Mouse (Mus musculus) embryonic facial prominence, embryonic 11.5 days (tissue): ENCODE measurements around the gene Sh3rf1. TPM values are rescaled to one million over a fixed set of nuclear protein-coding genes. Genes with fewer than 3 reads are reported as not detected.

Experiments used
- ATAC-seq: fragments of 200-750 bp; cut with Nextera tagmentation; replicated peaks from 2 replicates; pipeline ENCODE4 v1.8.0; 2017; ENCODE audit warnings: low read depth; ENCODE audit not compliant: insufficient number of reproducible peaks, low FRiP score, low TSS enrichment
- DNase-seq: peaks from one replicate; pipeline ENCODE4 v3.0.0-alpha.2; 2015; ENCODE audit warnings: low spot score
- H3K27ac ChIP-seq: fragments of 300-500 bp; sonication (generic); replicated peaks from 2 replicates; pipeline ENCODE4 v1.5.1; 2014; ENCODE audit warnings: mild to moderate bottlenecking, low read depth, low read length, control low read depth
- H3K27me3 ChIP-seq: fragments of 300-500 bp; sonication (generic); 2 replicates; pipeline ENCODE4 v1.6.1; 2014; ENCODE audit warnings: mild to moderate bottlenecking, low read length, moderate library complexity, mixed read lengths; ENCODE audit not compliant: control insufficient read depth, insufficient read depth
- H3K36me3 ChIP-seq: fragments of 300-500 bp; sonication (generic); replicated peaks from 2 replicates; pipeline ENCODE4 v1.6.1; 2014; ENCODE audit warnings: low read depth, mild to moderate bottlenecking, low read length, moderate library complexity, mixed read lengths; ENCODE audit not compliant: control insufficient read depth, insufficient read depth
- H3K4me1 ChIP-seq: fragments of 300-500 bp; sonication (generic); 2 replicates; pipeline ENCODE4 v1.6.1; 2014; ENCODE audit warnings: low read length, mixed read lengths; ENCODE audit not compliant: control insufficient read depth, insufficient read depth
- H3K4me2 ChIP-seq: fragments of 300-500 bp; sonication (generic); 2 replicates; pipeline ENCODE4 v1.6.1; 2014; ENCODE audit warnings: low read depth, mild to moderate bottlenecking, control low read depth, low read length, moderate library complexity
- H3K4me3 ChIP-seq: fragments of 300-500 bp; sonication (generic); 2 replicates; pipeline ENCODE4 v1.5.1; 2014; ENCODE audit warnings: low read depth, low read length, control low read depth
- H3K9ac ChIP-seq: fragments of 300-500 bp; sonication (generic); replicated peaks from 2 replicates; pipeline ENCODE4 v1.6.1; 2014; ENCODE audit warnings: mild to moderate bottlenecking, control low read depth, low read length
- H3K9me3 ChIP-seq: fragments of 300-500 bp; sonication (generic); replicated peaks from 2 replicates; pipeline ENCODE4 v1.6.1; 2016; ENCODE audit warnings: mild to moderate bottlenecking, low read length, inconsistent platforms, mixed read lengths; ENCODE audit not compliant: control insufficient read depth
- WGBS: fragments of 180-500 bp; shearing (Covaris S2); extraction: QIAGEN DNeasy Blood & Tissue Kit; methylation state at CpG from one replicate; pipeline ENCODE4 v1.1.7; 2014; 5-methylcytosine and 5-hydroxymethylcytosine counted together
- polyA plus RNA-seq: library from polyadenylated mRNA; unstranded; fragments of >200 nt; fragmentation: Nextera tagmentation; extraction: Ambion mirVana; gene quantifications from 2 replicates; pipeline ENCODE4 v1.2.1, GENCODE M21; 2014

The Sh3rf1 gene
- polyA plus RNA-seq, 1 experiment from 2014 or later, result 14.7 TPM

DNA sequence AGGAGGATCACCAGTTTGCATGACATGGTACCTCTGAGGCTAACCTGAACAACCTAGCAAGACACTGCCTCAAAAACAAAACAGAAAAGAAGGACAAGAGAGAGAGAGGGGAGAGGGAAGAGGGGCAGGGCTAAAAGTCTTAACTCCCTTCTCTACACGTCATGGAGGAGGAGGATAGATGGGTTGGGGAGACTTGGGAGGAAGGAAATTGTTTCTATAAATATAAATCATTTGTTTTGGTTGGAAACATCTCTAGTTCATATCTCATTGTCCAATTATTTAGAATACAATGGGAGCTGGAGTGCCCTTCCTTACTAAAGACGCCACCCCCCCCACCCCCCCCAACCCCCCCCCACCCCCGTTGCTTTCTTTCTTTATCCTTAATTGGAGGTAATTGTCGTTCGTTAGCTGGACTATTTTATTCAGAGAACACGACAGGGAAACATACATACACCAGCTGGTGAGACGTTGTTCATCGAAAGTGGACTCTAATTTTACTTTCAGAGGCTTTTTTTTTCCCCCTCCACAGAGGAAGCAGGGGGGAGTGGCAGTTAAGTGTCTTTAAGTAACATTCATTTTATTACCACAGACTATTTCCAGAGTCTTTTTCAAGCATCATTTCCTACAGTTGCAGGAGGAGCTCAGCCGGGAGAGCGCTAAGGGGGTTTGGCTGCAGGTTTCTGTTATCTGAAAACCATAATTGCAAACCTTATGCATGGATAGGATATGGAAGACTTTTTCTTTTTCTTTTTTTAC lies 92.5 kb downstream of the Sh3rf1 start:
- no peaks in the 10 kb centered on the region for H3K36me3 ChIP-seq
- no peak for ATAC-seq

GRCm38 (mm10) chr8:61316813-61317534 lies 93.3 kb downstream of the Sh3rf1 start:
- ATAC-seq, result no peak
- DNase-seq, result no peak
- Histone ChIP-seq H3K4me3 (no peak overlapping the region), H3K27me3 (no peaks in the 10 kb centered on the region), H3K9me3 (no peaks in the 10 kb centered on the region), H3K36me3 (no peaks in the 10 kb centered on the region), H3K4me2 (no peak overlapping the region), H3K4me1 (peaks cover 2% of the 10 kb centered on the region; the same call in 1 of the 2 replicates), H3K27ac (no peak overlapping the region), H3K9ac (no peak overlapping the region)
- 78% methylated on average over 10 of the region's 10 CpGs for WGBS

More for the DNA sequence above, 92.5 kb downstream of the Sh3rf1 start:
- no peak for DNase-seq
- peaks cover 2% of the 10 kb centered on the region; the same call in 1 of the 2 replicates for H3K4me1 ChIP-seq
- H3K4me2 ChIP-seq, result no peak overlapping the region
- H3K4me3 ChIP-seq, result no peak overlapping the region
- no peak overlapping the region for H3K9ac ChIP-seq
- H3K27me3 ChIP-seq, result no peaks in the 10 kb centered on the region
- WGBS, result 65% methylated on average over 10 of the region's 10 CpGs
- H3K9me3 ChIP-seq, result no peaks in the 10 kb centered on the region
- no peak overlapping the region for H3K27ac ChIP-seq

DNA sequence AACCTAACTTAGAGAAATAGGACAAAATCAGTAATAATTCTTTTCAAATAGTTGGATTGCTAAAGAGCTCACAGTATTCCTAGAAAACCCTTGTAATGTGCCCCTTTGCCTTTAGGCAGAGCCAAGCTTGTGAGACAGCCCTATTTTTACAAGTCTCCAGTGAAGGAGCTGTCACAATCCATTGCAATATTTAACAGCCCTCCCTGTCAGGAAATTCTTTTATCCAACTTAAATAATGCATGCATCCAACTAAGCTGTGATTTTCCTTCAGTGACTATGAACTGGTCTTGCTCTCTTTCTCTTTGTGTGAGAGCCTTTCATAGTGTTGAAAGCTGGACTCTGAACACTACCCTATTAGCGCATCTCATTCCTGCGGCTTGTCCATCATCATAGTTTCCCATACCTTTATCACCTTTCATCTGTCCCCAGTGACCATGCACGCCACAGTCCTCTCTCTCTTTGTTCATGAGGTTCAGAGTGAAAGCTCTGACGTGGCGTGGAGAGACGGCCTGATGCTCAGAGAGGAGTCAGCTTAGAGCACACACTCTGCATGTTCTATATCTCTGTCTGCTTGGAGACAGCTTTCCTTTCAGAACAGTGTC lies 94.0 kb downstream of the Sh3rf1 start:
- no peak overlapping the region for H3K27ac ChIP-seq
- no peak overlapping the region for H3K4me2 ChIP-seq
- 80% methylated on average over 6 of the region's 6 CpGs for WGBS
- H3K4me1 ChIP-seq, result peaks cover 2% of the 10 kb centered on the region; the same call in 1 of the 2 replicates
- H3K27me3 ChIP-seq, result no peaks in the 10 kb centered on the region
- H3K36me3 ChIP-seq, result no peaks in the 10 kb centered on the region
- H3K9ac ChIP-seq, result no peak overlapping the region
- H3K9me3 ChIP-seq, result no peaks in the 10 kb centered on the region
- H3K4me3 ChIP-seq, result no peak overlapping the region
- ATAC-seq (no peak), DNase-seq (no peak)

GRCm38 (mm10) chr8:61321216-61321615 lies 97.5 kb downstream of the Sh3rf1 start:
- H3K9ac ChIP-seq, result no peak overlapping the region
- no peaks in the 10 kb centered on the region for H3K9me3 ChIP-seq
- H3K27ac ChIP-seq, result no peak overlapping the region
- WGBS, result 61% methylated on average over 3 of the region's 3 CpGs
- H3K27me3 ChIP-seq, result no peaks in the 10 kb centered on the region
- no peak overlapping the region for H3K4me2 ChIP-seq
- no peak overlapping the region for H3K4me3 ChIP-seq
- no peaks in the 10 kb centered on the region for H3K36me3 ChIP-seq
- no peaks in the 10 kb centered on the region for H3K4me1 ChIP-seq
- no peak for DNase-seq
- no peak for ATAC-seq

DNA sequence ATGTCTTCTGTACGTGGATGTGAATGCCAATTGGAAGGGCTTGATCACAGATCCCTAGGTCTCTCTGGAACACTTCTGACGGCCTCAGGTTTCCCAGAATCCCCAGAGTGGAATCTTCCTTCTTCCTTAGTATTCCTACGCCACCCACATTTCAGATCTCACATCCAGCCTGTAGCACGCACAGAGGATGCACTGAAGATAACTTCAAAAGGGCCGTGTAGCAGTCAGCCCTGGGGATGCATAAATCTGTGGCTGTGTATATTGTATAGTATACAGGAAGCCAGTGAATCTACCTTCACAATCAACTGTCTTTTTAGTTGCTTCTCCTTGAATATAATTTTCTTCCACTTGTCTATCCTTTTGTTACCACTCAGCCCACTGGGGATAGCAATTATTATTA lies 98.1 kb downstream of the Sh3rf1 start:
- H3K27me3 ChIP-seq, result no peaks in the 10 kb centered on the region
- H3K9me3 ChIP-seq, result no peaks in the 10 kb centered on the region
- no peaks in the 10 kb centered on the region for H3K36me3 ChIP-seq
- no peaks in the 10 kb centered on the region for H3K4me1 ChIP-seq
- no peak for DNase-seq
- H3K4me2 ChIP-seq, result no peak overlapping the region
- H3K27ac ChIP-seq, result no peak overlapping the region
- 78% methylated on average over 5 of the region's 5 CpGs for whole genome bisulfite sequencing
- no peak overlapping the region for H3K9ac ChIP-seq
- no peak overlapping the region for H3K4me3 ChIP-seq
- ATAC-seq, result no peak

DNA sequence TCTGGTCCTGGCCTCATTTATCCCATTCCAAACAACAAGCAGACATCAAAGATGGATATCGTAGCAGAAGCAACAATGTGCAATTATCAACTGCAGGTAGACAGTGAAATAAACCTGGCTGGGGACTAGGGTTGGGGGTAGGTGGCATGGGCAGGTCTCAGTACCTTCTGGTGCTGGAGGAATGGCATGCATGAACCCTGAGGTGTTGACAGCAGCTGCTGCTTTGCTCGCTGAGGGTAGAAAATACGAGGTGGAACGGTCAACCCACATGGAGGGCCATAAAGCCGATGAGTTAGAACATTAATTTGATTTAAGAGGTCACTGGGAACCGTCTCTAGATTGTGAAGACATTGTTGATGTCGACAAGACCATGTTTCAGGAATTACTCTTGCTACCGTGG lies 98.8 kb downstream of the Sh3rf1 start:
- Histone ChIP-seq H3K4me3 (no peak overlapping the region), H3K27ac (no peak overlapping the region), H3K4me2 (no peak overlapping the region), H3K4me1 (no peaks in the 10 kb centered on the region), H3K36me3 (no peaks in the 10 kb centered on the region), H3K9me3 (no peaks in the 10 kb centered on the region), H3K9ac (no peak overlapping the region), H3K27me3 (no peaks in the 10 kb centered on the region)
- 73% methylated on average over 8 of the region's 8 CpGs for WGBS
- DNase-seq (no peak), ATAC-seq (no peak)

DNA sequence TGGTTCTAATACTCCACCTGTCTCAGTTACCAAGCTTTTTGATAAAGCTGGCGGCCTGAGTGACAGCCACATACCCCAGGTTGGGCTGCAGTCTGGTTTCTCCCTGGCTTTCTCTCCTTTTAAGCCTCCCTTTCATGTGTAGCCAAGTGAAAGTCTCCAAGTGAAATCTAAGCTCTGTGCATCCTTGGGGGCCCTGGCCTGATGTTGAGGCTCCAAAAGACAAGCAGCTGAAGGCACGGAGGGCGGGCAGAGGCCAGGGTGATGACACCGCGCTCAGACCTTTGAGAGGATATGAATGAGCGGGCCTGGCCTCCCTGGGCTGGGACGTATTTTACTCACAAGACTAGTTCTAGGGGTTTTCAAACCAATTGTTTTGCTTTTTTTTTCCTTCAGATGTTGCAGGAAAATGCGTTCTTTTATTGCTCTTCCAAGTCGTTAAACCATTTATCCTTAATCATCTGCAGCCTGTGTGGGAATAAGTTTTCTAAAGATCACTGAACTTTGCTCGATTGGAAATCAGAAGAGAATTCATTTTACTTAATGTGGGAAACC lies 100.8 kb downstream of the Sh3rf1 start:
- Histone ChIP-seq H3K4me3 (no peak overlapping the region), H3K9ac (no peak overlapping the region), H3K4me1 (no peaks in the 10 kb centered on the region), H3K9me3 (no peaks in the 10 kb centered on the region), H3K4me2 (no peak overlapping the region), H3K27me3 (no peaks in the 10 kb centered on the region), H3K27ac (no peak overlapping the region), H3K36me3 (no peaks in the 10 kb centered on the region)
- DNase-seq (peak; percentile 66), ATAC-seq (peak; percentile 80)
- WGBS, result 21% methylated on average over 10 of the region's 10 CpGs
